Mouse (Mus musculus) hindbrain, postnatal 0 days (tissue): Measurements from ENCODE around the gene Gm11027. TPM values are rescaled to one million over a fixed set of nuclear protein-coding genes. Genes with fewer than 3 reads are reported as not detected.
A peak's percentile ranks its signal among the peaks of the same experiment; 100 is the strongest.

Experiments used
- ATAC-seq: fragments of 200-750 bp; cut with Nextera tagmentation; 2 replicates; pipeline ENCODE4 v1.8.0; 2017; ENCODE audit warnings: mild to moderate bottlenecking, moderate TSS enrichment, moderate library complexity
- DNase-seq: peaks from one replicate; pipeline ENCODE4 v3.0.0-alpha.2; 2015; ENCODE audit warnings: low spot score
- H3K27ac ChIP-seq: fragments of 300-500 bp; sonication (generic); 2 replicates; pipeline ENCODE4 v1.5.1; 2014; ENCODE audit warnings: mild to moderate bottlenecking
- H3K27me3 ChIP-seq: fragments of 300-500 bp; sonication (generic); 2 replicates; pipeline ENCODE4 v1.6.1; 2014; ENCODE audit warnings: low read length, mixed read lengths; ENCODE audit not compliant: insufficient read depth
- H3K36me3 ChIP-seq: fragments of 300-500 bp; sonication (generic); 2 replicates; pipeline ENCODE4 v1.6.1; 2014; ENCODE audit warnings: low read length, mixed read lengths; ENCODE audit not compliant: insufficient read depth
- H3K4me1 ChIP-seq: fragments of 300-500 bp; sonication (generic); 2 replicates; pipeline ENCODE4 v1.6.1; 2014; ENCODE audit warnings: antibody characterized with exemption, low read length, mixed read lengths; ENCODE audit not compliant: insufficient read depth
- H3K4me2 ChIP-seq: fragments of 300-500 bp; sonication (generic); 2 replicates; pipeline ENCODE4 v1.6.1; 2014; ENCODE audit warnings: low read depth, mild to moderate bottlenecking, low read length, moderate library complexity, mixed read lengths
- H3K4me3 ChIP-seq: fragments of 300-500 bp; sonication (generic); 2 replicates; pipeline ENCODE4 v1.5.1; 2014; ENCODE audit warnings: low read length
- H3K9ac ChIP-seq: fragments of 300-500 bp; sonication (generic); replicated peaks from 2 replicates; pipeline ENCODE4 v1.6.1; 2014; ENCODE audit warnings: mild to moderate bottlenecking, low read length, moderate library complexity, mixed read lengths
- H3K9me3 ChIP-seq: fragments of 300-500 bp; sonication (generic); 2 replicates; pipeline ENCODE4 v1.6.1; 2016; ENCODE audit warnings: low read length, mixed read lengths
- CTCF ChIP-seq: IDR thresholded peaks from 2 replicates; pipeline ENCODE4 v1.5.1; 2016; ENCODE audit warnings: antibody characterized with exemption, control low read depth, low read depth
- WGBS: fragments of 180-500 bp; shearing (Covaris S2); extraction: QIAGEN DNeasy Blood & Tissue Kit; methylation state at CpG from one replicate; pipeline ENCODE4 v1.1.7; 2014; 5-methylcytosine and 5-hydroxymethylcytosine counted together
- polyA plus RNA-seq: library from polyadenylated mRNA; unstranded; fragments of >200 nt; fragmentation: Nextera tagmentation; extraction: Ambion mirVana; gene quantifications from 2 replicates; pipeline ENCODE4 v1.2.1, GENCODE M21; 2015
- total RNA-seq: library from RNA; depleted of rRNA; stranded (reverse); fragments of >200 nt; gene quantifications from 2 replicates; pipeline ENCODE4 v1.2.3, GENCODE M21; 2014

The Gm11027 gene
- total and polyA plus RNA-seq, 2 experiments from 2014 or later: not detected

GRCm38 (mm10) chr12:116282856-116283255 is 7.7 kb downstream of the Gm11027 start:
- Histone ChIP-seq H3K27me3 (no peaks in the 10 kb centered on the region), H3K9me3 (no peaks in the 10 kb centered on the region), H3K4me1 (0 out of 2 replicates have a peak, but pooled peaks cover 4% of the 10 kb centered on the region), H3K4me2 (peak overlapping the region; percentile 95), H3K4me3 (no peak overlapping the region), H3K27ac (no peak overlapping the region), H3K36me3 (no peaks in the 10 kb centered on the region), H3K9ac (no peak overlapping the region)
- ATAC-seq (no peak), DNase-seq (no peak)
- no peak for TF ChIP-seq CTCF
- 89% methylated on average over 2 of the region's 2 CpGs for WGBS

- no peak for ATAC-seq
- H3K36me3 ChIP-seq: no peaks in the 10 kb centered on the region
- H3K9ac ChIP-seq: no peak overlapping the region
- H3K27me3 ChIP-seq: no peaks in the 10 kb centered on the region
- H3K4me1 ChIP-seq: 0 out of 2 replicates have a peak, but pooled peaks cover 4% of the 10 kb centered on the region
- WGBS: 85% methylated on average over 2 of the region's 2 CpGs
- no peak for TF ChIP-seq CTCF
- no peak overlapping the region for H3K4me3 ChIP-seq
- DNase-seq: no peak
- H3K9me3 ChIP-seq: no peaks in the 10 kb centered on the region
- H3K27ac ChIP-seq: no peak overlapping the region
- H3K4me2 ChIP-seq: no peak overlapping the region
Measured at GRCm38 (mm10) chr12:116283511-116283910, 8.3 kb downstream of the Gm11027 start.

GRCm38 (mm10) chr12:116293185-116293584 is 18.0 kb downstream of the Gm11027 start:
- Histone ChIP-seq H3K27me3 (no peaks in the 10 kb centered on the region), H3K9ac (no peak overlapping the region), H3K4me2 (no peak overlapping the region), H3K4me1 (no peaks in the 10 kb centered on the region), H3K27ac (no peak overlapping the region), H3K9me3 (no peaks in the 10 kb centered on the region), H3K4me3 (no peak overlapping the region), H3K36me3 (no peaks in the 10 kb centered on the region)
- ATAC-seq: no peak
- DNase-seq: no peak
- no peak for TF ChIP-seq CTCF
- WGBS: 87% methylated on average over 2 of the region's 2 CpGs

- Histone ChIP-seq H3K9me3 (no peaks in the 10 kb centered on the region), H3K4me3 (no peak overlapping the region), H3K36me3 (no peaks in the 10 kb centered on the region), H3K27me3 (no peaks in the 10 kb centered on the region), H3K4me1 (no peaks in the 10 kb centered on the region), H3K9ac (no peak overlapping the region), H3K4me2 (no peak overlapping the region), H3K27ac (no peak overlapping the region)
- no peak for TF ChIP-seq CTCF
- DNase-seq (no peak), ATAC-seq (no peak)
- 88% methylated on average over 4 of the region's 4 CpGs for WGBS
Measured at GRCm38 (mm10) chr12:116293599-116294292, 18.6 kb downstream of the Gm11027 start.

GRCm38 (mm10) chr12:116299906-116300305 is 24.7 kb downstream of the Gm11027 start:
- H3K4me1 ChIP-seq: no peaks in the 10 kb centered on the region
- no peak overlapping the region for H3K4me2 ChIP-seq
- no peaks in the 10 kb centered on the region for H3K9me3 ChIP-seq
- no peaks in the 10 kb centered on the region for H3K36me3 ChIP-seq
- no peak overlapping the region for H3K9ac ChIP-seq
- H3K4me3 ChIP-seq: no peak overlapping the region
- DNase-seq: no peak
- no peak overlapping the region for H3K27ac ChIP-seq
- no peaks in the 10 kb centered on the region for H3K27me3 ChIP-seq
- no peak for ATAC-seq
- 94% methylated on average over 2 of the region's 2 CpGs for WGBS
- TF ChIP-seq CTCF: no peak

- H3K9me3 ChIP-seq: no peaks in the 10 kb centered on the region
- no peaks in the 10 kb centered on the region for H3K27me3 ChIP-seq
- no peak overlapping the region for H3K4me2 ChIP-seq
- no peaks in the 10 kb centered on the region for H3K36me3 ChIP-seq
- DNase-seq (no peak), ATAC-seq (no peak)
- H3K4me1 ChIP-seq: no peaks in the 10 kb centered on the region
- H3K9ac ChIP-seq: no peak overlapping the region
- H3K27ac ChIP-seq: no peak overlapping the region
- H3K4me3 ChIP-seq: no peak overlapping the region
- no peak for TF ChIP-seq CTCF
Measured at GRCm38 (mm10) chr12:116302181-116302580, 27.0 kb downstream of the Gm11027 start.

- no peak for ATAC-seq
- Histone ChIP-seq H3K36me3 (no peaks in the 10 kb centered on the region), H3K4me2 (no peak overlapping the region), H3K4me3 (no peak overlapping the region), H3K9ac (no peak overlapping the region), H3K9me3 (no peaks in the 10 kb centered on the region), H3K4me1 (no peaks in the 10 kb centered on the region), H3K27ac (no peak overlapping the region), H3K27me3 (no peaks in the 10 kb centered on the region)
- WGBS: 48% methylated on average over 1 of the region's 1 CpGs
- no peak for TF ChIP-seq CTCF
- DNase-seq: no peak
Measured at GRCm38 (mm10) chr12:116306042-116306441, 30.9 kb downstream of the Gm11027 start.
